Mouse (Mus musculus): ENCODE results near the gene Gm13084.
"Not testable (repeated sequence)": the region's sequence is repeated elsewhere in the genome, so short reads cannot be mapped to it uniquely, and the experiment has no call there.

The Gm13084 gene

DNA sequence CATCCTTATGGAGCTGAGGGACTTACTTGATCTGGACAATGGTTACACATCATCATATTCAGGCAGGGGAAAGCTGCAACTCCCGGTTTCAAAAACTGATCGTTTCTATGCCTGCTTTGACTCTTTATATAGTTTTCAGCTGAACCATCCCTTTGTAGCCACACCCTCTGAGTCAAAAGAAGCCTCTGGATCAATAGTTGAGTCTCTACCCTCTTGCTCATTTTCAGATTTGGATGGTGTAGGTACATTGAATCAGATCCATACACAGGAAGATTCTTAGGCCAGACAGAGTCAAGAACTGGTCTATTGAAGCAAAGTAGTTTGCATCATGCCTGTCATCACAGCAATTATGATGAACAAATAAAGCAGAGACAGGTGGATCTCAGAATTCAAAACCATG lies at the start of gene Gm13084:
TSS of gene Gm13084 (minus strand) at position 101 of the 400 bp plus-strand sequence.
- DNase-seq (ENCODE audit: low spot score): no peak

DNA sequence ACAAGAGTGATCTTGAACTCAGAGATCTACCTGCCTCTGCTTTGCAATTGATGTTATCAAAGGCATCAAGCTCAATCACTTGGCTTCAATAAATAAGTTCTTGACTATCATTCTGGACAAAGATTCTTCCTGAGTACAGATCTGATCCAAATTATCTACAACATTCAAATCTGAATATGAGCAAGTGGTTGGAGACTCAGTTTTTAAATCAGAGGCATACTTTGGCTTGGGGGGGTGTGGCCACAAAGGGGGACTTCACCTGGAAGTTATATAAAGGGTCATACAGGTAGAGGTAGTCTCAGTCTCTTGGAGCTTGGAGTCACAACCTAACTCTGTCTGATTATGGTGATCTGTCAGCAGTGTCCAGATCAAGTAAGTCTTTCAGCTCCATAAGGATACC lies 30.3 kb upstream of the Gm13084 start, which contains the start of gene Gm13103:
TSS of gene Gm13103 (plus strand) at position 301 of the 400 bp plus-strand sequence.
- DNase-seq (ENCODE audit: low spot score): not testable (repeated sequence)

DNA sequence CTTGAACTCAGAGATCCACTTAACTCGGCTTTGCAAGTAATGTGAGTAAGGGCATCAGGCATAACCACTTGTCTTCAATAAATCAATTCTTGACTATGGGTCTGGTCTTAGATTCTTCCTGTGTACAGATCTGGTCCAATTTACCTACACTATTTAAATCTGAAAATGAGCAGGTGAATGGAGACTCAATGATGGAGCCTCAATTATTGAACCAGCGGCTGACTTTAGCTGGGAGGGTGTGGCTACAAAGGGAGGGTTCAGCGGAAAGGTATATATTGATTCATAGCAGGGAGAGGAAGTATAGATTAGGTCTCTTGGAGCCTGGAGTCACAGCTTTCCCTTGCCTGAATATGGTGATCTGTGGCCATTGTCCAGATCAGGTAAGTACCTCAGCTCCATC lies 26.8 kb downstream of the Gm13084 start, which contains the start of gene Gm13023:
TSS of gene Gm13023 (plus strand) at position 301 of the 400 bp plus-strand sequence.
- DNase-seq (ENCODE audit: low spot score): not testable (repeated sequence)

Measured in urinary bladder, postnatal 14 days (tissue).